Mouse (Mus musculus): Measurements from ENCODE around the gene Zkscan17. TPM values are rescaled to one million over a fixed set of nuclear protein-coding genes. Genes with fewer than 3 reads are reported as not detected.
"Not testable (repeated sequence)": the region's sequence is repeated elsewhere in the genome, so short reads cannot be mapped to it uniquely, and the experiment has no call there.

Zkscan17 gene
- polyA plus RNA-seq (2015; fragmentation: Nextera tagmentation; extraction: Ambion mirVana) = 13.9 and 14.7 TPM in 2 replicates

DNA sequence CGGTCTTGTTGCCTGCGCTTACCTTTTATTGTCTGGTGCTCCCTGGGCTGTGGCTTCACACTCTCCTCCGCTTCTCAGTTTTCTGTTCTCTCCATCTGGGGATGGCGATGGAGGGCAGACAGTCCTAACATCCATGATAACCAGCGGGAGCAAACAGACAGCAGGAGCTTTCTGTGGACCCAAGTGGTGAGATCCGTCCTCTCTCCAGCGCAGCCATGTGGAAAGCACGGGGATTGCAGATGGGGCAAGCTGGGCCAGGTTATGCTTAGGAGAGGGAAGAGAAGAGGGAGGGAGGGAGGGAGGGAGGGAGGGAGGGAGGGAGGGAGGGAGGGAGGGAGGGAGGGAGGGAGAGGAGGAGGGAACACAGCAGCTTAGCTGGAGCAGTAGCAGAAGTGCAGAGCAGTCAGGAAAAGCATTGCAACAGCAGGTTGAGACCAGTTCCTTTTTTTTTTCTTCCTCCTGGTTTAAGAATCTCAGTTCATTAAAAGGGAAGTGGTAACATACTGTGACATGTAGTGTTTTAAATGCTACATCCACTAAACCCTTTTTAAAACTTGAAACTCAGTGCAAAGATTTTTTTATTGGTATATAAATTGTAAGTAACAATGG lies at the start of gene Zkscan17:
TSS of gene Zkscan17 (minus strand) at position 280 of the 609 bp plus-strand sequence.
- H3K9me3 ChIP-seq = no peaks in the 10 kb centered on the region
- 50% methylated on average over 8 of the region's 8 CpGs for WGBS

DNA sequence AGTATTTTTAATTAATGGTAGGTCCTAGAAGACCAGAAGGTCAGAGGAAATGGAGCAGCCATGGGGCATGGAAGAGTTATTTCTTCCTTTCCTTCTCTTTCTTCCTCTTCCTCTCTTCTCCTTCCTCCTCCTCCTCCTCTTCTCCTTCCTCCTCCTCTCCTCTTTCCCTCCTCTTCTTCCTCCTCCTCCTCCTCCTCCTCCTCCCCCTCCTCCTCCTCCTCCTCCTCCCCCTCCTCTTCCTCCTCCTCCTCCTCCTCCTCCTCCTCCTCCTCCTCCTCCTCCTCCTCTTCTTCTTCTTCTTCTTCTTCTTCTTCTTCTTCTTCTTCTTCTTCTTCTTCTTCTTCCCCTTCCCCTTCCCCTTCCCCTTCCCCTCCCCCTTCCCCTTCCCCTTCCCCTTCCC lies 49.6 kb upstream of the Zkscan17 start, which contains the start of gene Olfr222:
TSS of gene Olfr222 (minus strand) at position 101 of the 400 bp plus-strand sequence.
- H3K4me3 ChIP-seq; H3K27ac ChIP-seq (replicated peaks); H3K9ac ChIP-seq; H3K27me3 ChIP-seq; H3K4me1 ChIP-seq (replicated peaks); H3K36me3 ChIP-seq; H3K9me3 ChIP-seq; ATAC-seq (ENCODE audit: low FRiP score, low read depth); H3K4me2 ChIP-seq: not testable (repeated sequence)

More for the DNA sequence above, at the start of gene Zkscan17:
- Histone ChIP-seq H3K27me3 (no peaks in the 10 kb centered on the region), H3K4me3 (no peak within 1 kb of the TSS), H3K9ac (no peak within 1 kb of the TSS), H3K27ac (replicated peaks) (no peak within 1 kb of the TSS), H3K4me2 (no peak within 1 kb of the TSS), H3K36me3 (no peaks in the 10 kb centered on the region), H3K4me1 (replicated peaks) (0 out of 2 replicates have a peak, but pooled peaks cover 6% of the 10 kb centered on the region)
- no peak for ATAC-seq (ENCODE audit: low FRiP score, low read depth)

DNA sequence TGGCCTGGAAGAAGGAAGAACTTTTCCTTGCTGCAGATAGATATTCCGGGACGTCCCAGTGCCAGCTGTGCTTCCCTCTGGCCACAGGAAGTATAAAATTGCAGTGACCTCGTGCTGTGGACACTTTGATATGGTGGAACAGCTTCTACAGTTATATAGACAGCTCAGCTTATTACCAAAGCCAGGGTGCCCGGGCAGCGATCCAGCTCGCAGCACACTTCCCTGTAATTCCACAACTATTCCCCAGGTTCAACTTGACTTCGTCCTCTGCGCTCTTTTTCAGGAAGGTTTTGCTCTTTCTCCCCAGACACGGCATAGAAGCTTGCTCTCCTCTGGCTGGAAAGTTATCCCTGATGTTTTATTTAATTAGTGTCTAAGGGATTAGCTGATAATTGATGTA lies 49.2 kb upstream of the Zkscan17 start:
- Histone ChIP-seq H3K9me3 (no peaks in the 10 kb centered on the region), H3K27me3 (no peaks in the 10 kb centered on the region), H3K4me2 (no peak overlapping the region), H3K9ac (no peak overlapping the region), H3K4me1 (replicated peaks) (no peaks in the 10 kb centered on the region), H3K27ac (replicated peaks) (no peak overlapping the region), H3K4me3 (no peak overlapping the region), H3K36me3 (no peaks in the 10 kb centered on the region)
- 68% methylated on average over 9 of the region's 9 CpGs for WGBS
- no peak for ATAC-seq (ENCODE audit: low FRiP score, low read depth)

DNA sequence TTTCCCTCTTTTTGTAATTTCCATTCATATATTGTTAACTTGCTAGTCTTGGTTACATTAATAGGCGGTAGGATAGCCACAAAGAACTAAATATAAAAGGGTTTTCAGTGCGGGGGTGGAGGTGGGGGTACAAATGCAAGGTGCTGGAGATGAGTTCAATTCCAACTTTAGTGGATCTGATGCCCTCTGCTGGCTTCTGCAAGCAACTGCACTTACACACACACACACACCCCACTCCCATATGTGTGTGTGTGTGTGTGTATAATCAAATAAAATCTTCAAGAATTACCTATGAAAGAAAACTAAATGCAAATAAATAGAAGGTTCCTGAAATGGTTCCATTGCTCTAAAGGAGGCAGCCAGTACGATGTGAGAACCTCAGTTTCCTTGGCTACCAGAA lies 42.8 kb upstream of the Zkscan17 start:
- no peak for ATAC-seq (ENCODE audit: low FRiP score, low read depth)
- H3K36me3 ChIP-seq = no peaks in the 10 kb centered on the region
- H3K4me2 ChIP-seq = no peak overlapping the region
- no peaks in the 10 kb centered on the region for H3K27me3 ChIP-seq
- H3K4me1 ChIP-seq (replicated peaks) = no peaks in the 10 kb centered on the region
- H3K4me3 ChIP-seq = no peak overlapping the region
- 65% methylated on average over 3 of the region's 3 CpGs for WGBS
- H3K9me3 ChIP-seq = no peaks in the 10 kb centered on the region
- H3K9ac ChIP-seq = no peak overlapping the region
- H3K27ac ChIP-seq (replicated peaks) = no peak overlapping the region

DNA sequence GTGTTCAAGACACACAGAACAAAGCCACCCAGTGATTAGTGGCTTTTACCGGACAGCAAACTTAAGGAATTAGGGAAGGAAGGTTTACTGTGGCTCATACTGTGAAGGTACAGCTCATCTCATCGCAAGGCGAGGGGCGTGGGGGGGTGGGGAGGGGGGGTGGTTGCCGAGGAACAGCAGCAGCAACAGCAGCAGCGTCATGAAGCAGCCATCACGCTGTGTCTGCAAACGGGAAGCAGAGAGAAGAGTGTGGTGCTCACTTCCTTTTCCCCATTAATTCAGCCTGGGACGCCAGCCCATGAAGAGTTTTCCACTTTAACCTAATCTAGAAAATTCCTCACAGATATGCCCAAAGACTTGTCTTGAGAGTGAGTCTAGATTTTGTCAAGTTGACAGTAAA lies 36.3 kb upstream of the Zkscan17 start:
- 70% methylated on average over 9 of the region's 9 CpGs for WGBS
- Histone ChIP-seq H3K27me3 (no peaks in the 10 kb centered on the region), H3K4me2 (no peak overlapping the region), H3K27ac (replicated peaks) (no peak overlapping the region), H3K4me1 (replicated peaks) (no peaks in the 10 kb centered on the region), H3K4me3 (no peak overlapping the region), H3K36me3 (no peaks in the 10 kb centered on the region), H3K9ac (no peak overlapping the region), H3K9me3 (no peaks in the 10 kb centered on the region)
- no peak for ATAC-seq (ENCODE audit: low FRiP score, low read depth)

DNA sequence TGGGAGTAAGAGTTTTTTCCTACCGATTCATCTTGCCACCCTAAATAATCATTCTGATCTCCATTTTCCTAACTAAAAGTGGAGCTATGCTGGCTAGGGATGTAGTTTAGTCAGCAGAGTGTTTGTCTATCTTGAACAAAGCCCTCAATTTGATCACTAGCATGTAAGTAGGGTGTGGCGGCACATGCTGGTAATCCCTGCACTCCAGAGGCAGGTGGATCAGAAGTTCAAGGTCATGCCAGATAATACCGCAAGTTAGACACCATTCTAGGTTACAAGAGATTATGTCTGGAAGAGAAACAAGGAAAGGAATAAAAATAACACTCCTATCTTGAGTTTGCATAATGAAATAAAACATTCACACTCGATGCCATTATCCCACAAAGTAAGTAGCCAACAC lies 35.8 kb upstream of the Zkscan17 start:
- Histone ChIP-seq H3K4me1 (replicated peaks) (no peaks in the 10 kb centered on the region), H3K4me3 (no peak overlapping the region), H3K27ac (replicated peaks) (no peak overlapping the region), H3K27me3 (no peaks in the 10 kb centered on the region), H3K9ac (no peak overlapping the region), H3K9me3 (no peaks in the 10 kb centered on the region), H3K36me3 (no peaks in the 10 kb centered on the region), H3K4me2 (no peak overlapping the region)
- no peak for ATAC-seq (ENCODE audit: low FRiP score, low read depth)
- WGBS = 95% methylated on average over 4 of the region's 4 CpGs

DNA sequence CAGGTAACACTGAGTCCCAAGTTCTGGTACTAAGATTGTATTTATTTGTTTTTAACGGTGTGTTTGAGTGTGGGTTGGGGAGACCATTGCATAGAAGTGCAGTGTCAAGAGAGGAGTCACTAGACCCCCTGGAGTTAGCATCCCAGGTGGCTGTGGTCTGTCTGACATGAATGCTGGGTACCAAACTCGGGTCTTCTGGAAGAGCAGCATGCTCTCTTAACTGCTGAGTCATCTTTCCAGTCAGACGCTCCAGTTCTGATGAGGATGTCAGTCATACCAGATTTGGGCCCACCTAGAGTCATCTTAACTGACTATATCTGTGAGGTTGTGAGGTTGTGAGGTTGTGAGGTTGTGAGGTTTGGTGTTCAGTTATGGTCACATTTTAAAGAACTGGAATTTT lies 34.4 kb upstream of the Zkscan17 start:
- Histone ChIP-seq H3K4me1 (replicated peaks) (no peaks in the 10 kb centered on the region), H3K36me3 (no peaks in the 10 kb centered on the region), H3K27me3 (no peaks in the 10 kb centered on the region), H3K9ac (no peak overlapping the region), H3K4me2 (no peak overlapping the region), H3K27ac (replicated peaks) (no peak overlapping the region), H3K4me3 (no peak overlapping the region), H3K9me3 (no peaks in the 10 kb centered on the region)
- ATAC-seq (ENCODE audit: low FRiP score, low read depth) = no peak
- WGBS = 79% methylated on average over 3 of the region's 3 CpGs

DNA sequence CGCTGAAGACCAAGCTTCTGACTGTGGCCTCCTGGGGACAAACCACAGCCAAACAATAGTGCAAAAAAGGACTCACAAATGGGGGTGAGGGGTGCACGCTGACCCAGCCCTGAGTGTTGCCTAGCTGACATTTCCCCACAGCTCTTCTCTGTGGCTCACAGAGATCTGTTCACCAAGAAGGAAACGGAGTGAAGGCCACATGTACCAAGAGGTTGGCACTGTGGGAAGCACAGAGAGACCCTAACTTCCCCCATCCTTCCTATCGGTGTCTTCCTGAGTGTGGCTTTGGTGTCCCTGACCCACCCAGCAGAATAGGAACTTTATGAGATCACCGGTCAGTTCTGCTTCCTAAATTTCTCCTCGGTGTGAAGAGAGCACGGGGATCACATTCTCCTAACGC lies 28.0 kb upstream of the Zkscan17 start:
- Histone ChIP-seq H3K9ac (no peak overlapping the region), H3K9me3 (no peaks in the 10 kb centered on the region), H3K36me3 (no peaks in the 10 kb centered on the region), H3K27me3 (no peaks in the 10 kb centered on the region), H3K4me1 (replicated peaks) (no peaks in the 10 kb centered on the region), H3K4me3 (no peak overlapping the region), H3K4me2 (no peak overlapping the region), H3K27ac (replicated peaks) (no peak overlapping the region)
- WGBS = 79% methylated on average over 8 of the region's 8 CpGs
- ATAC-seq (ENCODE audit: low FRiP score, low read depth) = no peak

DNA sequence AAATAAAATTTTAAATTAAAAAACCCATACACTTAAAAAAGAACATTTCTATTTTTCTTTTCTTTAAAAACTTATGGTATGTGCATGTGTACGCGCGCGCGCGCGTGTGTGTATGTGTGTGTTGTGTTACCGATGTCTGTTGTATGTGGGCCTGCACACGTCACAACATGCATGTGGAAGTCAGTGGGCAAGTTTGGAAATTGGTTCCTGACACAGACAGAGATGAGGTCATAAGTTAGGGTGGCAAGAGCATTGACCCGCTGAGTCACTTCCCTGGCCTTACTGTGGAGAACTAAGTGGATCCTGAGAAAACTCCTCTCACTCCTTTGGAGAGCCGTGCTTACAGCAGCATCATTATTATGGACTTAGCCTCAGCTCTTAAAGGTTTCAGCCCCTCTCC lies 27.6 kb upstream of the Zkscan17 start:
- no peaks in the 10 kb centered on the region for H3K36me3 ChIP-seq
- no peaks in the 10 kb centered on the region for H3K27me3 ChIP-seq
- no peak overlapping the region for H3K9ac ChIP-seq
- no peaks in the 10 kb centered on the region for H3K9me3 ChIP-seq
- 94% methylated on average over 11 of the region's 11 CpGs for WGBS
- no peak overlapping the region for H3K4me3 ChIP-seq
- ATAC-seq (ENCODE audit: low FRiP score, low read depth) = no peak
- H3K4me2 ChIP-seq = no peak overlapping the region
- H3K4me1 ChIP-seq (replicated peaks) = no peaks in the 10 kb centered on the region
- H3K27ac ChIP-seq (replicated peaks) = no peak overlapping the region

DNA sequence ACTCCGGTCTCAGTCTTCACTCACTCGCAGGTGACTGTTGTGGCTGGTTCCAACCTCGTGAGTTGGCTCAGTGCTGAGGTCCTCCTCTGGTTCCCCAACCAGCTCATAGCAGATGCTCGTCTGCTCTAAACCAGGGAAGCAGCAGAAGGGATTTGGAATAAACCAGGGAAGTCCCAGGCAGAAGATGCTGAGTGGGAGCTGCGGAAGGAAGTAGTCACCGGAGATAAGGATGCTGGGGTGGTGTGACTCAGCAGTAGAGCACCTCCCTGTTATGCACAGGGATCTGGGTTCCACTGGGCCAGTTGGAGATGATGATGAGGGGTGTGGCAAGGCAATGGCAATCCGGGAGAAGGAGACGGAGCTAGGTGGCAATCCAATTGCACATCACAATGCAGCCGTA lies 17.5 kb upstream of the Zkscan17 start:
- no peak overlapping the region for H3K4me2 ChIP-seq
- H3K36me3 ChIP-seq = no peaks in the 10 kb centered on the region
- WGBS = 92% methylated on average over 9 of the region's 9 CpGs
- H3K27me3 ChIP-seq = no peaks in the 10 kb centered on the region
- H3K9ac ChIP-seq = no peak overlapping the region
- no peaks in the 10 kb centered on the region for H3K9me3 ChIP-seq
- H3K27ac ChIP-seq (replicated peaks) = no peak overlapping the region
- no peak for ATAC-seq (ENCODE audit: low FRiP score, low read depth)
- H3K4me1 ChIP-seq (replicated peaks) = no peaks in the 10 kb centered on the region
- H3K4me3 ChIP-seq = no peak overlapping the region

DNA sequence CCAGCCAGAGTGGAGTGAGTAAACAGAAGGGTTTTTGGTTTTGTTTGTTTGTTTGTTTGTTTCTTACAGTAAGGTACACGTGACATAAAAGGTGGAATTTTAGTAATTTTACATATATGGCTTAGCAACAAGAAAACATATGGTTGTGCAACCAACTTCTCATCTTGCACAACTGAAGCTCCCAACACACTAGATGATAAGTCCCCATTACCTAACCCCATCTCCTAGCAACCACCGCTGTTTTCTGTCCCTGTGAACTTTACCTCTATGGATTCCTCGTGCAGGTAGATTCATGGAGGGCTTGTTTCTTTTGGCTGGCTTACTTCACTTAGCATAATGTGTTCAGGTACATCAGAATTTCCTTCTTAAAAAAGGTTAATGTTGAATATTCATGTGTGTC lies 16.8 kb upstream of the Zkscan17 start:
- no peak overlapping the region for H3K4me2 ChIP-seq
- H3K36me3 ChIP-seq = no peaks in the 10 kb centered on the region
- WGBS = 83% methylated on average over 3 of the region's 3 CpGs
- H3K4me3 ChIP-seq = no peak overlapping the region
- H3K4me1 ChIP-seq (replicated peaks) = no peaks in the 10 kb centered on the region; the same call in 1 of the 2 replicates
- H3K27me3 ChIP-seq = no peaks in the 10 kb centered on the region
- no peak overlapping the region for H3K27ac ChIP-seq (replicated peaks)
- ATAC-seq (ENCODE audit: low FRiP score, low read depth) = no peak
- no peak overlapping the region for H3K9ac ChIP-seq
- H3K9me3 ChIP-seq = no peaks in the 10 kb centered on the region

DNA sequence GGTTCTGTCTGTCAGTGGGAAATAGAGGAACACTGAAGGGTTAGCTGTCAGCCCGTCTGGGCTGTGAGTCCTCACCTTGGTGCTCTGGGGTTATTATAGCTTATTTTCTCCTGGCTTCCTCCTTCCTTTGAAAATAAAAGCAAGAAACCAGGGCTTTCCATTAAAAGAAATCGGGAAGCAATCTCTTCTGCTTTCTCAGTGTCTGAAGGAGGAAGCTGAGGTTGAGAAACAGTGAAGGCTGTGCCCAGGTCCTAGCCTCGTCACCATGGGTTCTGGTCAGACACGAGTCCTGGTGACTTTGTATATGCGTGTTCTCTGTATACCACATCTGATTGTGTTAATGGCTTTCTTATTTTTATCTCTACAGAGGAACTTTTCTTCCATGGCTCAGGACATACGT lies 15.9 kb upstream of the Zkscan17 start:
- H3K4me1 ChIP-seq (replicated peaks) = no peaks in the 10 kb centered on the region; the same call in 1 of the 2 replicates
- H3K4me2 ChIP-seq = no peak overlapping the region
- ATAC-seq (ENCODE audit: low FRiP score, low read depth) = no peak
- H3K27me3 ChIP-seq = no peaks in the 10 kb centered on the region
- 84% methylated on average over 6 of the region's 6 CpGs for WGBS
- H3K9ac ChIP-seq = no peak overlapping the region
- no peaks in the 10 kb centered on the region for H3K36me3 ChIP-seq
- H3K4me3 ChIP-seq = no peak overlapping the region
- H3K27ac ChIP-seq (replicated peaks) = no peak overlapping the region
- no peaks in the 10 kb centered on the region for H3K9me3 ChIP-seq

DNA sequence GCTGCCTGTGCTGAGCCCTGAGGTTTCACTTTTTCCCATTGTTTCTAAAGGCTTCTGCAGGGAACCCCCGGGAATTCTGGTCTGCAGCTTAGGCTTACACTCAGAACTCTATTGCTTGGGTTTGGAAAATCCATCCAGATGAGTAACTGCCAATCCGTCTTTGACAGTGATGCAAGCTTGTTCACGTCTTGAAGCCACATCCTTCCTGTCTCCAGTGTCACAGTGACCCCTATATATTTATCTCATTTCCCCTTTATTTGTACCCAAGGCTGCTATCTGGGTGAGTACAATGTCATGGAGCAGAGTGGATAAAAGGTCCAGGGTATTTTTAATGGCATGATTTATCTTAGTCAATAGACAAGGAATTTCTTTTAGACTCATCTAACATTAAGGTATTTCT lies 14.8 kb upstream of the Zkscan17 start, which contains the start of gene Nlrp3:
TSS of gene Nlrp3 (plus strand) at position 245 of the 400 bp plus-strand sequence.
- Histone ChIP-seq H3K4me3 (no peak within 1 kb of the TSS), H3K36me3 (no peaks in the 10 kb centered on the region), H3K27me3 (no peaks in the 10 kb centered on the region), H3K4me2 (no peak within 1 kb of the TSS), H3K4me1 (replicated peaks) (no peaks in the 10 kb centered on the region; the same call in 1 of the 2 replicates), H3K9ac (no peak within 1 kb of the TSS), H3K27ac (replicated peaks) (no peak within 1 kb of the TSS), H3K9me3 (no peaks in the 10 kb centered on the region)
- ATAC-seq (ENCODE audit: low FRiP score, low read depth) = no peak
- 57% methylated on average over 3 of the region's 3 CpGs for WGBS

Data from hindbrain, embryonic 15.5 days (tissue).